9 mouse cellular contexts compared by ENCODE assay signal in genomic region chr10:77613409-77613808, GRCm38 (mm10). TPM values are rescaled to one million over a fixed set of nuclear protein-coding genes. Genes with fewer than 3 reads are reported as not detected.
A peak's percentile ranks its signal among the peaks of the same experiment; 100 is the strongest.
DNase-seq lines count a peak whose midpoint lies in the region; ATAC-seq and TF ChIP-seq lines count a peak whose summit lies in the region.
"Had no signal": no experiment of that assay in that cellular context is flagged by ENCODE, and none has a peak within 500 bp of the region (broad histone marks: within the 10 kb centered on the region; RNA-seq: fewer than 3 reads in every experiment).

No protein-coding gene starts in this region.

- H3K4me3 ChIP-seq in forebrain, embryonic 15.5 days, result no peak overlapping the region
- no peak overlapping the region for H3K4me3 ChIP-seq in forebrain, postnatal 0 days (ENCODE audit: low read depth, low read length)
- no peak overlapping the region for H3K4me3 ChIP-seq in bone marrow macrophage, adult 2 months (ENCODE audit: insufficient read depth, low read length)
- no peak overlapping the region for H3K4me3 ChIP-seq in intestine, embryonic 16.5 days (ENCODE audit: low read length)
- H3K4me3 ChIP-seq in lung, embryonic 15.5 days, result no peak overlapping the region
- H3K4me3 ChIP-seq in forebrain, embryonic 11.5 days (ENCODE audit: low read depth, low read length), result no peak overlapping the region

- no peak for ATAC-seq in forebrain, embryonic 15.5 days (replicated peaks)
- ATAC-seq in forebrain, postnatal 0 days, result no peak
- ATAC-seq in intestine, embryonic 16.5 days, result peak; percentile 90
- peak; percentile 43; the same call in 1 of the 2 replicates for ATAC-seq in lung, embryonic 15.5 days (ENCODE audit: borderline replicate concordance, extremely low read depth, low FRiP score, low TSS enrichment)
- no peak for ATAC-seq in forebrain, embryonic 11.5 days (replicated peaks; ENCODE audit: low FRiP score)

- no peak overlapping the region for H3K9ac ChIP-seq in forebrain, embryonic 15.5 days (replicated peaks)
- H3K9ac ChIP-seq in forebrain, postnatal 0 days, result no peak overlapping the region
- H3K9ac ChIP-seq in intestine, embryonic 16.5 days (ENCODE audit: low read depth, low read length), result 0 out of 2 replicates have a peak overlapping the region, but pooled peaks have one; percentile 40
- H3K9ac ChIP-seq in lung, embryonic 15.5 days, result no peak overlapping the region
- H3K9ac ChIP-seq in forebrain, embryonic 11.5 days (ENCODE audit: low read length), result no peak overlapping the region

- 0 out of 2 replicates have a peak overlapping the region, but pooled peaks have one; percentile 3 for H3K27ac ChIP-seq in forebrain, embryonic 15.5 days (replicated peaks)
- H3K27ac ChIP-seq in forebrain, postnatal 0 days (ENCODE audit: low read depth, low read length), result no peak overlapping the region; the same call in 1 of the 2 replicates
- peak overlapping the region; percentile 83 for H3K27ac ChIP-seq in bone marrow macrophage, adult 2 months (ENCODE audit: insufficient read depth, low read depth, low read length)
- H3K27ac ChIP-seq in intestine, embryonic 16.5 days (ENCODE audit: low read length), result peak overlapping the region; percentile 90
- H3K27ac ChIP-seq in lung, embryonic 15.5 days, result peak overlapping the region; percentile 54
- H3K27ac ChIP-seq in forebrain, embryonic 11.5 days (ENCODE audit: low read depth, low read length), result no peak overlapping the region

- peaks cover 75% of the 10 kb centered on the region for H3K36me3 ChIP-seq in forebrain, embryonic 15.5 days
- H3K36me3 ChIP-seq in forebrain, postnatal 0 days (ENCODE audit: insufficient read depth), result peaks cover 70% of the 10 kb centered on the region
- H3K36me3 ChIP-seq in intestine, embryonic 16.5 days (ENCODE audit: control insufficient read depth, insufficient read depth, low read length), result peaks cover 30% of the 10 kb centered on the region
- peaks cover 84% of the 10 kb centered on the region for H3K36me3 ChIP-seq in lung, embryonic 15.5 days
- peaks cover 10% of the 10 kb centered on the region; the same call in 1 of the 2 replicates for H3K36me3 ChIP-seq in forebrain, embryonic 11.5 days (ENCODE audit: control insufficient read depth, insufficient read depth, low read length)

- WGBS in forebrain, embryonic 15.5 days, result 97% methylated on average over 3 of the region's 3 CpGs
- WGBS in forebrain, postnatal 0 days, result 90% methylated on average over 3 of the region's 3 CpGs
- 64% methylated on average over 3 of the region's 3 CpGs for WGBS in intestine, embryonic 16.5 days
- 61% methylated on average over 3 of the region's 3 CpGs for WGBS in lung, embryonic 15.5 days
- 87% methylated on average over 3 of the region's 3 CpGs for WGBS in forebrain, embryonic 11.5 days

- H3K4me1 ChIP-seq in forebrain, embryonic 15.5 days, result peaks cover 9% of the 10 kb centered on the region; the same call in 1 of the 2 replicates
- H3K4me1 ChIP-seq in forebrain, postnatal 0 days (ENCODE audit: insufficient read depth), result no peaks in the 10 kb centered on the region
- peaks cover 25% of the 10 kb centered on the region for H3K4me1 ChIP-seq in bone marrow macrophage, adult 2 months (ENCODE audit: control insufficient read depth, insufficient read depth, low read length)
- H3K4me1 ChIP-seq in intestine, embryonic 16.5 days (ENCODE audit: control insufficient read depth, insufficient read depth, low read length), result peaks cover 11% of the 10 kb centered on the region
- H3K4me1 ChIP-seq in lung, embryonic 15.5 days, result no peaks in the 10 kb centered on the region
- no peaks in the 10 kb centered on the region for H3K4me1 ChIP-seq in forebrain, embryonic 11.5 days (replicated peaks; ENCODE audit: control insufficient read depth, insufficient read depth, low read length)

- DNase-seq in forebrain, postnatal 0 days, result no peak
- no peak for DNase-seq in forebrain, embryonic 11.5 days (ENCODE audit: low spot score)
- DNase-seq in ovary, postnatal 36 days (ENCODE audit: low spot score), result no peak
- DNase-seq in layer of hippocampus, postnatal 36 days, result no peak
- DNase-seq: B cell, adult 2 months had no signal

- no peaks in the 10 kb centered on the region for H3K27me3 ChIP-seq in forebrain, embryonic 15.5 days
- no peaks in the 10 kb centered on the region for H3K27me3 ChIP-seq in forebrain, postnatal 0 days (ENCODE audit: insufficient read depth, low read length)
- no peaks in the 10 kb centered on the region for H3K27me3 ChIP-seq in intestine, embryonic 16.5 days (replicated peaks; ENCODE audit: control insufficient read depth, insufficient read depth, low read length)
- no peaks in the 10 kb centered on the region for H3K27me3 ChIP-seq in lung, embryonic 15.5 days
- H3K27me3 ChIP-seq in forebrain, embryonic 11.5 days (ENCODE audit: control insufficient read depth, insufficient read depth, low read length), result no peaks in the 10 kb centered on the region

- H3K9me3 ChIP-seq in forebrain, embryonic 15.5 days, result no peaks in the 10 kb centered on the region
- H3K9me3 ChIP-seq in forebrain, postnatal 0 days (ENCODE audit: low read length), result no peaks in the 10 kb centered on the region
- no peaks in the 10 kb centered on the region for H3K9me3 ChIP-seq in intestine, embryonic 16.5 days (ENCODE audit: control insufficient read depth, low read length)
- no peaks in the 10 kb centered on the region for H3K9me3 ChIP-seq in lung, embryonic 15.5 days
- no peaks in the 10 kb centered on the region for H3K9me3 ChIP-seq in forebrain, embryonic 11.5 days (ENCODE audit: control insufficient read depth, low read length)

- no peak for TF ChIP-seq POLR2A in bone marrow macrophage, adult 2 months (IDR thresholded peaks at IDR 0.05; ENCODE audit: borderline replicate concordance, low read depth, low read length)

- no peak overlapping the region for H3K4me2 ChIP-seq in forebrain, embryonic 15.5 days (replicated peaks)
- H3K4me2 ChIP-seq in forebrain, postnatal 0 days (ENCODE audit: low read depth), result no peak overlapping the region
- H3K4me2 ChIP-seq in intestine, embryonic 16.5 days (ENCODE audit: low read depth, low read length), result 0 out of 2 replicates have a peak overlapping the region, but pooled peaks have one; percentile 22
- H3K4me2 ChIP-seq in lung, embryonic 15.5 days, result no peak overlapping the region
- no peak overlapping the region for H3K4me2 ChIP-seq in forebrain, embryonic 11.5 days (ENCODE audit: low read depth, low read length, severe bottlenecking)

- TF ChIP-seq CTCF in forebrain, postnatal 0 days (IDR thresholded peaks at IDR 0.05; ENCODE audit: low read depth), result no peak
- no peak for TF ChIP-seq CTCF in bone marrow macrophage, adult 2 months (IDR thresholded peaks at IDR 0.05; ENCODE audit: low read depth, low read length)

RNA-seq across cellular contexts. Expression of gene Gm49325, which starts 7.4 kb away (rescaled TPM):
- polyA plus RNA-seq in forebrain, embryonic 15.5 days (2015; fragmentation: Nextera tagmentation; extraction: Ambion mirVana), result 4.2 and 8.6 TPM in 2 replicates
- total RNA-seq in forebrain, postnatal 0 days (2014; rRNA removed), result not detected in 2 replicates
- 27.7 and 33.6 TPM in 2 replicates for polyA plus RNA-seq in forebrain, postnatal 0 days (2015; fragmentation: Nextera tagmentation; extraction: Ambion mirVana)
- polyA plus RNA-seq in bone marrow macrophage, adult 2 months (2012; ENCODE audit: insufficient read depth, insufficient read length, missing spikeins), result 40.9 and 41.8 TPM in 2 replicates
- 1.9 TPM in 1 of 2 replicates, not detected in the other for polyA plus RNA-seq in intestine, embryonic 16.5 days (2015; fragmentation: Nextera tagmentation; extraction: Ambion mirVana)
- 0.99 and 1.9 TPM in 2 replicates for polyA plus RNA-seq in lung, embryonic 15.5 days (2015; fragmentation: Nextera tagmentation; extraction: Ambion mirVana)
- polyA plus RNA-seq in forebrain, embryonic 11.5 days (2014; fragmentation: Nextera tagmentation; extraction: Ambion mirVana), result not detected in 2 replicates
- total RNA-seq in layer of hippocampus, postnatal 36 days (2021), result 10 to 100 TPM; 17.2 to 29.6 TPM

RNA-seq across cellular contexts. Expression of gene Sumo3, which starts 7.5 kb away (rescaled TPM):
- polyA plus RNA-seq in forebrain, embryonic 15.5 days (2015; fragmentation: Nextera tagmentation; extraction: Ambion mirVana), result 318 and 322 TPM in 2 replicates
- 270 and 305 TPM in 2 replicates for total RNA-seq in forebrain, postnatal 0 days (2014; rRNA removed)
- polyA plus RNA-seq in forebrain, postnatal 0 days (2015; fragmentation: Nextera tagmentation; extraction: Ambion mirVana), result 381 and 398 TPM in 2 replicates
- 165 and 203 TPM in 2 replicates for polyA plus RNA-seq in bone marrow macrophage, adult 2 months (2012; ENCODE audit: insufficient read depth, insufficient read length, missing spikeins)
- polyA plus RNA-seq in intestine, embryonic 16.5 days (2015; fragmentation: Nextera tagmentation; extraction: Ambion mirVana), result 330 and 356 TPM in 2 replicates
- polyA plus RNA-seq in lung, embryonic 15.5 days (2015; fragmentation: Nextera tagmentation; extraction: Ambion mirVana), result 350 and 361 TPM in 2 replicates
- 336 and 367 TPM in 2 replicates for polyA plus RNA-seq in forebrain, embryonic 11.5 days (2014; fragmentation: Nextera tagmentation; extraction: Ambion mirVana)
- total RNA-seq in layer of hippocampus, postnatal 36 days (2021), result 100 to 1,000 TPM; 127 TPM

RNA-seq across cellular contexts. Expression of gene Ube2g2, which starts 8.7 kb away (rescaled TPM):
- 108 and 117 TPM in 2 replicates for polyA plus RNA-seq in forebrain, embryonic 15.5 days (2015; fragmentation: Nextera tagmentation; extraction: Ambion mirVana)
- 41.7 and 45.3 TPM in 2 replicates for total RNA-seq in forebrain, postnatal 0 days (2014; rRNA removed)
- 74.9 and 80.3 TPM in 2 replicates for polyA plus RNA-seq in forebrain, postnatal 0 days (2015; fragmentation: Nextera tagmentation; extraction: Ambion mirVana)
- polyA plus RNA-seq in bone marrow macrophage, adult 2 months (2012; ENCODE audit: insufficient read depth, insufficient read length, missing spikeins), result 57.9 and 61.2 TPM in 2 replicates
- polyA plus RNA-seq in intestine, embryonic 16.5 days (2015; fragmentation: Nextera tagmentation; extraction: Ambion mirVana), result 61.5 and 68.6 TPM in 2 replicates
- 73.8 and 74.3 TPM in 2 replicates for polyA plus RNA-seq in lung, embryonic 15.5 days (2015; fragmentation: Nextera tagmentation; extraction: Ambion mirVana)
- 76.7 and 78.1 TPM in 2 replicates for polyA plus RNA-seq in forebrain, embryonic 11.5 days (2014; fragmentation: Nextera tagmentation; extraction: Ambion mirVana)
- total RNA-seq in layer of hippocampus, postnatal 36 days (2021), result 10 to 100 TPM; 83.8 to 95.4 TPM

RNA-seq across cellular contexts. Expression of gene Pttg1ip, which starts 31.9 kb away (rescaled TPM):
- 67.5 and 71.0 TPM in 2 replicates for polyA plus RNA-seq in forebrain, embryonic 15.5 days (2015; fragmentation: Nextera tagmentation; extraction: Ambion mirVana)
- total RNA-seq in forebrain, postnatal 0 days (2014; rRNA removed), result 69.6 and 98.3 TPM in 2 replicates
- 67.1 and 74.2 TPM in 2 replicates for polyA plus RNA-seq in forebrain, postnatal 0 days (2015; fragmentation: Nextera tagmentation; extraction: Ambion mirVana)
- 98.5 and 102 TPM in 2 replicates for polyA plus RNA-seq in bone marrow macrophage, adult 2 months (2012; ENCODE audit: insufficient read depth, insufficient read length, missing spikeins)
- 177 and 181 TPM in 2 replicates for polyA plus RNA-seq in intestine, embryonic 16.5 days (2015; fragmentation: Nextera tagmentation; extraction: Ambion mirVana)
- polyA plus RNA-seq in lung, embryonic 15.5 days (2015; fragmentation: Nextera tagmentation; extraction: Ambion mirVana), result 118 and 122 TPM in 2 replicates
- polyA plus RNA-seq in forebrain, embryonic 11.5 days (2014; fragmentation: Nextera tagmentation; extraction: Ambion mirVana), result 69.0 and 73.8 TPM in 2 replicates
- 10 to 100 TPM; 68.2 to 69.0 TPM for total RNA-seq in layer of hippocampus, postnatal 36 days (2021)

Comparison
In these comparisons a context has a peak if more than half of its experiments do, and no peak if none do; other contexts are left out.
1. H3K27ac ChIP-seq: peak in forebrain, embryonic 15.5 days (single experiment), bone marrow macrophage, adult 2 months (single experiment), intestine, embryonic 16.5 days (single experiment) and lung, embryonic 15.5 days (single experiment); none in forebrain, postnatal 0 days (single experiment) and forebrain, embryonic 11.5 days (single experiment).
2. ATAC-seq: peak in intestine, embryonic 16.5 days (single experiment) and lung, embryonic 15.5 days (single experiment); none in forebrain, embryonic 15.5 days (single experiment), forebrain, postnatal 0 days (single experiment) and forebrain, embryonic 11.5 days (single experiment).